Mouse (Mus musculus) kidney, adult 9 months (tissue): ENCODE results near the gene Uevld.
"Not testable (repeated sequence)": the region's sequence is repeated elsewhere in the genome, so short reads cannot be mapped to it uniquely, and the experiment has no call there.

ENCODE experiments used
- DNase-seq: peaks from one replicate; pipeline ENCODE4 v3.0.0; 2022

The Uevld gene

GRCm38 (mm10) chr7:46964070-46964469, 5.7 kb upstream of the Uevld start:
- DNase-seq: no peak

GRCm38 (mm10) chr7:46962806-46963618, 4.7 kb upstream of the Uevld start:
- peak; percentile 82 for DNase-seq

- no peak for DNase-seq
These were observed 3.8 kb upstream of the Uevld start for GRCm38 (mm10) chr7:46962132-46962531.

GRCm38 (mm10) chr7:46960991-46961390, 2.7 kb upstream of the Uevld start:
- DNase-seq: no peak

GRCm38 (mm10) chr7:46958853-46959252, 526 bp upstream of the Uevld start:
- DNase-seq: no peak

- peak; percentile 38 for DNase-seq
These were observed 22.5 kb downstream of the Uevld start for GRCm38 (mm10) chr7:46935847-46936246.

GRCm38 (mm10) chr7:46934788-46935187, 23.5 kb downstream of the Uevld start:
- DNase-seq: no peak

- no peak for DNase-seq
These were observed 27.0 kb downstream of the Uevld start for GRCm38 (mm10) chr7:46931370-46931769.

- DNase-seq: no peak
These were observed 30.0 kb downstream of the Uevld start for GRCm38 (mm10) chr7:46928291-46928690.

GRCm38 (mm10) chr7:46922075-46922474, 36.3 kb downstream of the Uevld start:
- DNase-seq: no peak

- DNase-seq: peak; percentile 92
These were observed 38.7 kb downstream of the Uevld start, which contains the start of gene Tsg101 for GRCm38 (mm10) chr7:46919551-46920176. Gene Tsg101, minus strand, starts transcription at chr7:46919969.

GRCm38 (mm10) chr7:46918678-46919371, 39.5 kb downstream of the Uevld start:
- DNase-seq: no peak

- no peak for DNase-seq
These were observed 42.0 kb downstream of the Uevld start for GRCm38 (mm10) chr7:46916376-46916775.

- DNase-seq: no peak
These were observed 47.1 kb downstream of the Uevld start for GRCm38 (mm10) chr7:46911250-46911649.

GRCm38 (mm10) chr7:46899343-46899742, 59.0 kb downstream of the Uevld start:
- no peak for DNase-seq

- no peak for DNase-seq
These were observed 62.8 kb downstream of the Uevld start for GRCm38 (mm10) chr7:46895511-46895910.

- DNase-seq: no peak
These were observed 75.0 kb downstream of the Uevld start for GRCm38 (mm10) chr7:46883304-46883703.

- not testable (repeated sequence) for DNase-seq
These were observed 76.4 kb downstream of the Uevld start for GRCm38 (mm10) chr7:46881941-46882340.

GRCm38 (mm10) chr7:46880992-46881391, 77.3 kb downstream of the Uevld start:
- DNase-seq: no peak

GRCm38 (mm10) chr7:46879851-46880250, 78.5 kb downstream of the Uevld start:
- DNase-seq: no peak

GRCm38 (mm10) chr7:46877255-46877654, 81.1 kb downstream of the Uevld start:
- no peak for DNase-seq

- DNase-seq: no peak
These were observed 81.5 kb downstream of the Uevld start for GRCm38 (mm10) chr7:46876841-46877240.
